Mouse (Mus musculus): Measurements from ENCODE around the gene Man2b2. TPM values are rescaled to one million over a fixed set of nuclear protein-coding genes. Genes with fewer than 3 reads are reported as not detected.

Man2b2 gene
- polyA plus RNA-seq, 1 experiment from 2014 or later = 14.5 TPM

DNA sequence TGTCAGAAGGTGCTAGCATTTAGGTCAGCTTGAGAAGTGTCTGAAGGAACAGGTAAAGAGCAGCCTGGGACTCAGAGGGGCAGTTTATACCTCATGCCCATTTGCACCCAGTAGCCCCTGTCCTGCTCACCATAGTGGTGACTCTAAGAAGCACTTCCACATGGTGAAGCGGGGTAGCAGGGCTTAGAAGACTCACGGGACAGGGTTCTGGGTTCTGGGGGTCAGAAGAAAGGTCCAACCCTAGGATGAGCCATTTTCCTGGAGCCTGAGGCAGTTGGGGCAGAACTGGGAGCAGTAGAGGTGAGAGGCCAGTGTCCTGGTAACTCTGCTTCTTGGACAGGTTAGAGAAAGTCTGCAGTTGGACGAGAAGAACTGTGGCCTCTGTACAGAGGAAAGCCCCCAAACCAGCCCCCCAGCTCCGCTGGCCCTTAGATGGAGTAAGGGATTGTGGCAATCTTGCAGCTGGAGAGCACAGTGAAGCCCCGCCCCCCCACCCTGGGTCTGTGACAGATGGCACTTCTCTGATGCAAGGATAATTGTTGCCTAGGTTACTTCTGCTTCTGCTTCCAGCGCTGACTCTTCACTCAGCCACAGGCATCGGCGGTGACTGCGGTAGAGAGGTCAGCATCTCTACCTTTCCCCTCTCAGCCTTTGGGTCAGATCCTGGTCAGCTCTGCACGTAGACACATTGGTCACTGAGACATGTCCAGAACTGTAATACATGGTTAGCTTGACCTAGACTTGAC is 63.3 kb downstream of the Man2b2 start:
- H3K27ac ChIP-seq (ENCODE audit: low read length) = no peak overlapping the region
- H3K9ac ChIP-seq (ENCODE audit: low read length) = no peak overlapping the region
- H3K4me3 ChIP-seq (ENCODE audit: low read length) = no peak overlapping the region
- H3K4me1 ChIP-seq (ENCODE audit: control insufficient read depth, insufficient read depth, low read length) = no peaks in the 10 kb centered on the region
- H3K36me3 ChIP-seq (ENCODE audit: control insufficient read depth, insufficient read depth) = no peaks in the 10 kb centered on the region
- ATAC-seq (replicated peaks; ENCODE audit: extremely low read depth, insufficient read depth, low FRiP score) = no peak; the same call in 1 of the 2 replicates
- no peak overlapping the region for H3K4me2 ChIP-seq (ENCODE audit: low read depth, low read length)
- no peaks in the 10 kb centered on the region for H3K27me3 ChIP-seq (ENCODE audit: control insufficient read depth, insufficient read depth, low read length)
- 28% methylated on average over 10 of the region's 10 CpGs for WGBS
- H3K9me3 ChIP-seq (replicated peaks; ENCODE audit: control insufficient read depth, low read length) = no peaks in the 10 kb centered on the region

DNA sequence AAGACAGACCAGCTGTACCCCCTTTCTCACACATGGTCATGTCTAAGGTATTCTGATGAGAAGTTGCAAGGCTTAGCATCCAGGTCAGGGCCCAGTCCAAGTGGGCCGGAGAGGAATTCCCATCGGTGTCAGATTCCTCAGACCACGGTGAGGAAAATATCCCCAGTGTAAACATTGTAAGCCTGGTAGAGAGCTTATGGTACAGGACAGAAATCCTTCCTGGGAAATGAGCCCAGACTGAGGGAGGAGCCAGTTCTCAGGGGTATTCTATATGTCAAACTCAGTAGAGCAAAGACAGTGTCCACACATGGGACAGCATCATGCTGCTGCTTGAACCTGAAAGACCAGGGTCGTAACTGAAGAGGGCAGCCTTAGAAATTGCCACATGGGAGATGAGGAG is 70.6 kb downstream of the Man2b2 start:
- no peak for ATAC-seq (replicated peaks; ENCODE audit: extremely low read depth, insufficient read depth, low FRiP score)
- 51% methylated on average over 4 of the region's 4 CpGs for WGBS
- no peaks in the 10 kb centered on the region for H3K36me3 ChIP-seq (ENCODE audit: control insufficient read depth, insufficient read depth)

DNA sequence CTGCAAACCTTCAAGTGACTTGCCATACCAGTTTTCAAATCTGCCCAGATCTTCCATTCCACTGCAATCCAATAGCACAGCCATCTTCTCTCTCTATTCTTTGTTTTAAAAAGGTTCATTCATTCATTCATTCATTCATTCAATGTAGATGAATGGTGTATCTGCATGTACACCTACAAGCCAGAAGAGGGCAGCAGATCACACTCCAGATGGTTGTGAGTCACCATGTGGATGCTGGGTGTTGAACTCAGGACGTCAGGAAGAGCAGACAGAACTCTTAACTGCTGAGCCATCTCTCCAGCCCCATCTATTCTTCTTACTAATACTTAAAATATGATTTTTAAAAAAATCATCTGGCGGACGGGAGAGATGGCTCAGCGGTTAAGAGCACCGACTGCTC is 73.4 kb downstream of the Man2b2 start:
- no peak overlapping the region for H3K9ac ChIP-seq (ENCODE audit: low read length)
- no peaks in the 10 kb centered on the region for H3K4me1 ChIP-seq (ENCODE audit: control insufficient read depth, insufficient read depth, low read length)
- no peaks in the 10 kb centered on the region for H3K27me3 ChIP-seq (ENCODE audit: control insufficient read depth, insufficient read depth, low read length)
- H3K9me3 ChIP-seq (replicated peaks; ENCODE audit: control insufficient read depth, low read length) = no peaks in the 10 kb centered on the region
- H3K36me3 ChIP-seq (ENCODE audit: control insufficient read depth, insufficient read depth) = no peaks in the 10 kb centered on the region
- H3K27ac ChIP-seq (ENCODE audit: low read length) = no peak overlapping the region
- 67% methylated on average over 5 of the region's 5 CpGs for WGBS
- H3K4me3 ChIP-seq (ENCODE audit: low read length) = no peak overlapping the region
- H3K4me2 ChIP-seq (ENCODE audit: low read depth, low read length) = no peak overlapping the region
- no peak for ATAC-seq (replicated peaks; ENCODE audit: extremely low read depth, insufficient read depth, low FRiP score)

More for the DNA sequence above, 70.6 kb downstream of the Man2b2 start:
- Histone ChIP-seq H3K4me3 (ENCODE audit: low read length) (no peak overlapping the region), H3K27ac (ENCODE audit: low read length) (no peak overlapping the region), H3K4me2 (ENCODE audit: low read depth, low read length) (no peak overlapping the region), H3K27me3 (ENCODE audit: control insufficient read depth, insufficient read depth, low read length) (no peaks in the 10 kb centered on the region), H3K9ac (ENCODE audit: low read length) (no peak overlapping the region), H3K4me1 (ENCODE audit: control insufficient read depth, insufficient read depth, low read length) (no peaks in the 10 kb centered on the region), H3K9me3 (replicated peaks; ENCODE audit: control insufficient read depth, low read length) (no peaks in the 10 kb centered on the region)

Other genes starting within 250 kb of the Man2b2 start
- 18.0 and 18.2 TPM in 2 replicates for gene Tbc1d14, start 237.4 kb downstream of the Man2b2 start, polyA plus RNA-seq (2015; fragmentation: Nextera tagmentation; extraction: Ambion mirVana)
- gene D5Ertd579e, start 134.6 kb downstream of the Man2b2 start, polyA plus RNA-seq (2015; fragmentation: Nextera tagmentation; extraction: Ambion mirVana) = 23.0 and 27.1 TPM in 2 replicates
- gene Bloc1s4, start 82.0 kb downstream of the Man2b2 start, polyA plus RNA-seq (2015; fragmentation: Nextera tagmentation; extraction: Ambion mirVana) = 21.0 and 21.4 TPM in 2 replicates
- 285 and 303 TPM in 2 replicates for gene Mrfap1, start 33.9 kb downstream of the Man2b2 start, polyA plus RNA-seq (2015; fragmentation: Nextera tagmentation; extraction: Ambion mirVana)
- gene Ppp2r2c, start 37.9 kb upstream of the Man2b2 start, polyA plus RNA-seq (2015; fragmentation: Nextera tagmentation; extraction: Ambion mirVana) = 0.06 and 0.08 TPM in 2 replicates
- gene Wfs1, start 158.6 kb upstream of the Man2b2 start, polyA plus RNA-seq (2015; fragmentation: Nextera tagmentation; extraction: Ambion mirVana) = 18.4 and 19.2 TPM in 2 replicates